Mouse (Mus musculus) midbrain, embryonic 10.5 days (tissue): ENCODE data around the gene Srpk2. TPM values are rescaled to one million over a fixed set of nuclear protein-coding genes. Genes with fewer than 3 reads are reported as not detected.

ENCODE experiments used
- DNase-seq: peaks from one replicate; pipeline ENCODE4 v3.0.0-alpha.2; 2017; ENCODE audit warnings: low spot score
- H3K27ac ChIP-seq: fragments of 300-500 bp; sonication (generic); replicated peaks from 2 replicates; pipeline ENCODE4 v1.5.1; 2016; ENCODE audit warnings: mild to moderate bottlenecking
- H3K27me3 ChIP-seq: fragments of 300-500 bp; sonication (generic); 2 replicates; pipeline ENCODE4 v1.6.1; 2016; ENCODE audit warnings: low read depth, mild to moderate bottlenecking; ENCODE audit not compliant: poor library complexity, severe bottlenecking
- H3K36me3 ChIP-seq: fragments of 300-500 bp; sonication (generic); 2 replicates; pipeline ENCODE4 v1.6.1; 2016; ENCODE audit warnings: mild to moderate bottlenecking, moderate library complexity
- H3K4me1 ChIP-seq: fragments of 300-500 bp; sonication (generic); 2 replicates; pipeline ENCODE4 v1.6.1; 2016
- H3K4me3 ChIP-seq: fragments of 300-500 bp; sonication (generic); 2 replicates; pipeline ENCODE4 v1.5.1; 2016; ENCODE audit warnings: mild to moderate bottlenecking, moderate library complexity
- H3K9me3 ChIP-seq: fragments of 300-500 bp; sonication (generic); replicated peaks from 2 replicates; pipeline ENCODE4 v1.6.1; 2016; ENCODE audit warnings: mild to moderate bottlenecking
- WGBS: fragments of 180-500 bp; shearing (Covaris S2); methylation state at CpG from one replicate; pipeline ENCODE4 v1.1.7; 2016; 5-methylcytosine and 5-hydroxymethylcytosine counted together
- polyA plus RNA-seq: library from polyadenylated mRNA; unstranded; fragments of >200 nt; fragmentation: Nextera tagmentation; extraction: Ambion mirVana; gene quantifications from 2 replicates; pipeline ENCODE4 v1.2.1, GENCODE M21; 2016

Srpk2 gene
- polyA plus RNA-seq, 1 experiment from 2014 or later = 47.9 TPM

DNA sequence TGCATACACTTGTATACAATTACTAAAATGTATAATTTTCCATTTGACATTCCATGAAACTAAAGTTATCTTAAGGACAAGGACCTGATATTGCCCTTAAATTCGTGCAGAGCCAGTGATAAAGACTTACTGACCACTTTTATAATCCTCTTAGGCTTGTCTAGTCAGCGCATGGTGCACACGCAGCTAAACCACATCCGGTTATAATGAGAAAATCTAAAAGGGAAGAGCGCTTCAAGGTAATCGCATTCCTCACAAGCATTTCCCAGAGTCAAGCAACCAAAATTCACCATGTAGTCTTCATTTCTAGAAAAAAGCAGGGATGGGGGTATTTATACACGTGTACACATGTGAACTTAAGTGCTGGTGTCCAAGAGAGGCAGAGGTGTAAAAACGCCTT lies 63.8 kb downstream of the Srpk2 start:
- H3K4me1 ChIP-seq = peaks cover 9% of the 10 kb centered on the region
- no peak overlapping the region for H3K4me3 ChIP-seq
- 86% methylated on average over 8 of the region's 8 CpGs for WGBS
- no peaks in the 10 kb centered on the region for H3K9me3 ChIP-seq
- H3K36me3 ChIP-seq = no peaks in the 10 kb centered on the region
- H3K27ac ChIP-seq = no peak overlapping the region
- DNase-seq = no peak
- H3K27me3 ChIP-seq = no peaks in the 10 kb centered on the region

DNA sequence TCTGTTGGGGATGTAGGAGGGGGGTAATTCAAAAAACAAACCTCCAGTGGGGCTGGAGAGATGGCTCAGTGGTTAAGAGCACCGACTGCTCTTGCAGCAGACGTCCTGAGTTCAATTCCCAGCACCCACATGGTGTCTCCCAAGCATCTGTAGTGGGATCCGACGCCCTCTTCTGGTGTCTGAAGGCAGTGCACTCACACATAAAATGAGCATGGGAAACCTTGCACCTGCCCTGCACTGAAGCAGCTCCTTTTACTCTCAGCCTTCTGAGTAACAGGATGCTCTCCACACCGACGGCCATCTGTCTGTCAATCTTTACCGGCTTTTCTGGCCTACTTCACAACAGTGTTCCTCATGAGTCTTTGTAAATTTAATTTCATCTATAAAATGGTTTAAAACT lies 65.8 kb downstream of the Srpk2 start:
- H3K4me3 ChIP-seq = no peak overlapping the region
- no peak for DNase-seq
- 93% methylated on average over 7 of the region's 7 CpGs for WGBS
- no peaks in the 10 kb centered on the region for H3K9me3 ChIP-seq
- H3K36me3 ChIP-seq = no peaks in the 10 kb centered on the region
- no peak overlapping the region for H3K27ac ChIP-seq
- peaks cover 20% of the 10 kb centered on the region for H3K4me1 ChIP-seq
- H3K27me3 ChIP-seq = no peaks in the 10 kb centered on the region

- Histone ChIP-seq H3K9me3 (no peaks in the 10 kb centered on the region), H3K27me3 (no peaks in the 10 kb centered on the region), H3K36me3 (no peaks in the 10 kb centered on the region), H3K27ac (peak overlapping the region; percentile 84), H3K4me3 (peak overlapping the region; percentile 54), H3K4me1 (peaks cover 20% of the 10 kb centered on the region)
- WGBS = 68% methylated on average over 5 of the region's 5 CpGs
- DNase-seq = peak; percentile 27
Measured at GRCm38 (mm10) chr5:23617104-23617415, 67.4 kb downstream of the Srpk2 start.

DNA sequence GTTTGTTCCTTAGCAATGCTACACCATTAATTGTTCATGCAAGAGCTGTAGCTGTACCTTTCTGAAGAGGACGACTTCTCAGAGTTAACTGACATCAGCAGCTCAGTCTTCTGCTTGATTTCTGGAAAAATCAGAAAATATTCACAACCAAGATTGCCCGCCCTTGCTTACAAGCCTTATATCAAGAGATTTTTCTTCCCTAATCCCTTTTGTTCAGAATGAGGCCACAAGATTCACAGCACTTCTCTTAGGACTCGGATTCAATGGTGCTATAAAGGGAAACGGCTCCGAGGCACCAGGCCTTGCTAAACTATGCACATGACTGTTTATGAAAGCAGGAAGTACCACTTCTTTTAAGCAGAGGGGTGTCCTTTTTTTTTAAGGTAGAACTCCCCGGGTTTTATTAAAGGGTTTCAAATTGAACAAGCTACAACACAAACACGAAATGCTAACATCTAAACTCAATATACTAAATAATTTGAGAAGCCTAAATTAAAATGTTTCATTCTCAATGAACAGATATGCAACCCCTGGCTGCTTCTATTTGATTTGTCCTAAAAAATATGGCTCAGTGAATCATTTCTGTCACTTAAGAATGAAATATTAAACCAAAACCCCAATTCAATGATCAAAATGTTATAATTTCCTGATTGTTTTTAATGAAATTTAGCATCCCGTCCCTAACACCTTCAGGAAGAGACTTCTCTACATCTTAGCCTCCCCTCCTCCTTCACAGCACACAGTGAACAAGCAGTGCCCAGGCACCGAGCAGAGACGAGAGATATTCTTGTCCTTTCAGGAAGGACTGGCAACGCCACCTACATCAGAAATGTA lies 67.9 kb downstream of the Srpk2 start:
- DNase-seq = peak; percentile 30

DNA sequence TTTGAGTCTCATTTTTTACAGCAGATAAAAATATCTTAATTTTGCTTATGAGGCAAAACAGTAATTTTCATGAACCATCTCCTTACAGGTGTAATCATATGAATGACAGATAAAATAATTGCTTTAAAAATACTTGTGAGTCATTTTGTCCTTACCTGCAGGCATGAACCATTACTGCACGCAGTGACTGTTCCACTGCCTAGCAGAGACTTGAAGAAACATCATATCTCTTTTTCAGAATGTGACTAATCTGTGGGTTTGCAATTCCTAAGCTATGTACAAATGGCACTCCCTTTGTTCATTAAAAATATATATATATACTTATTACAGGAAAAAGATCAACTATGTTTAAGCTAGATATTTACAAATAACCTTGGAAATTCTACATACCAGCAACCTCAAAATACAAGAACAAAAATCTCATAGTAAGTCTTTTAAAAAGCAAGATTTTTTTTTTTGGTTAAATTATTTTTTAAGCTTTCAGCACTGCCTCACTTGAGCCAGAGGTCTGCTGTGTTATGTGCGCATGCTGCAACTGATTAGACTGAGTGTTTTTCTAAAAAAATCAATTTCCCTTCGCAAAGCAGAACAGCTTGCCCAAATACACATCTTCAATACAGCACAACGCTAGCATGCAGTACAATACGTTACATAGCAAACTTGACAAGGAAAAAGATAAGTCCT lies 68.7 kb downstream of the Srpk2 start:
- DNase-seq = no peak
- 78% methylated on average over 5 of the region's 5 CpGs for WGBS
- Histone ChIP-seq H3K36me3 (no peaks in the 10 kb centered on the region), H3K27me3 (no peaks in the 10 kb centered on the region), H3K9me3 (no peaks in the 10 kb centered on the region), H3K27ac (peak overlapping the region; percentile 84), H3K4me1 (peaks cover 20% of the 10 kb centered on the region), H3K4me3 (peak overlapping the region; percentile 54)

More for the DNA sequence above, 67.9 kb downstream of the Srpk2 start:
- Histone ChIP-seq H3K4me3 (peak overlapping the region; percentile 54), H3K27me3 (no peaks in the 10 kb centered on the region), H3K9me3 (no peaks in the 10 kb centered on the region), H3K4me1 (peaks cover 20% of the 10 kb centered on the region), H3K36me3 (no peaks in the 10 kb centered on the region), H3K27ac (peak overlapping the region; percentile 84)
- 26% methylated on average over 11 of the region's 11 CpGs for WGBS

GRCm38 (mm10) chr5:23612856-23613255 lies 71.6 kb downstream of the Srpk2 start:
- Histone ChIP-seq H3K27me3 (no peaks in the 10 kb centered on the region), H3K36me3 (no peaks in the 10 kb centered on the region), H3K4me3 (no peak overlapping the region), H3K27ac (no peak overlapping the region), H3K9me3 (no peaks in the 10 kb centered on the region), H3K4me1 (peaks cover 20% of the 10 kb centered on the region)
- no peak for DNase-seq
- WGBS = 90% methylated on average over 3 of the region's 3 CpGs

GRCm38 (mm10) chr5:23604036-23604705 lies 80.2 kb downstream of the Srpk2 start:
- 84% methylated on average over 7 of the region's 7 CpGs for WGBS
- no peak overlapping the region for H3K27ac ChIP-seq

DNA sequence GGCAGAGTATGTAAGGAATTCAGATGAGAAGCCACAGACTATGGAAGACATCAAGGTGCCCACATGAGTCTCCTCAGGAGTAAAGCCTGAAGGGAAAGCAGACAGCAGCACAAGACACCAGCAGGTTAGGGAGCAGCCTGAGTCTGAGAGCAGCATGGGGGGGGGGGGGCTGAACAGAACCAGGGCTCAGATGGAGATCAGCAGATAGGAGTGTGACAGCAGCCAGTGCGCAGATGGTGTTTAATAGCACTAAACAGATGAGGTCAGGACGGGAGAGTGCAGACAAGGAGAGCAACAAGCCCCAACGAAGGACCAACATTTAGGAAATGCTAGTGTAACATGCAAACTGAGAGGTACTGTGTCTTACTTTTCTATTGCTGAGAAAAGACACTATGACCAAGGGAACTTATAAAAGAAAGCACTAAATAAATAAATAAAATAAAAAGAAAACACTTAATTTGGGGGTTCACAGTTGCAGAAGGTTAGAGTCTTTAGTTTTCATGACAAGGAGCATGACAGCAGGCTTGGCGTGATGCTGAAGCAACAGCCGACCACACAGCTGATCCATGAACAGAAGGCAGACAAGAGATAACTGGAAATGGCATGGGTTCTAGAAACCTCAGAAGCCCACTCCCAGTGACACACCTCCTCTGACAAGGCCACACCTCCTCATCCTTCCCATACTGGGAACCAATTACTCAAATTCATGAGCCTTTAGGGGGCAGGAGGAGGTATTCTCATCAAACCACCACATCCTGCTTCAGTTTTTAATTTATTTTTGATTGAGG lies 84.5 kb downstream of the Srpk2 start:
- Histone ChIP-seq H3K27ac (no peak overlapping the region), H3K4me1 (peaks cover 6% of the 10 kb centered on the region; the same call in 1 of the 2 replicates), H3K9me3 (no peaks in the 10 kb centered on the region), H3K27me3 (no peaks in the 10 kb centered on the region), H3K36me3 (no peaks in the 10 kb centered on the region), H3K4me3 (no peak overlapping the region)
- DNase-seq = no peak
- WGBS = 88% methylated on average over 5 of the region's 5 CpGs

More at GRCm38 (mm10) chr5:23604036-23604705, 80.2 kb downstream of the Srpk2 start:
- Histone ChIP-seq H3K36me3 (no peaks in the 10 kb centered on the region), H3K4me3 (no peak overlapping the region), H3K27me3 (no peaks in the 10 kb centered on the region), H3K9me3 (no peaks in the 10 kb centered on the region), H3K4me1 (no peaks in the 10 kb centered on the region)
- no peak for DNase-seq

- Histone ChIP-seq H3K4me3 (no peak overlapping the region), H3K27me3 (no peaks in the 10 kb centered on the region), H3K9me3 (no peaks in the 10 kb centered on the region), H3K4me1 (peaks cover 6% of the 10 kb centered on the region; the same call in 1 of the 2 replicates), H3K27ac (no peak overlapping the region), H3K36me3 (no peaks in the 10 kb centered on the region)
- WGBS = 88% methylated on average over 3 of the region's 3 CpGs
- DNase-seq = no peak
Measured at GRCm38 (mm10) chr5:23599171-23599570, 85.2 kb downstream of the Srpk2 start.

- Histone ChIP-seq H3K4me1 (peaks cover 6% of the 10 kb centered on the region; the same call in 1 of the 2 replicates), H3K4me3 (no peak overlapping the region), H3K36me3 (no peaks in the 10 kb centered on the region), H3K27ac (no peak overlapping the region), H3K27me3 (no peaks in the 10 kb centered on the region), H3K9me3 (no peaks in the 10 kb centered on the region)
- WGBS = 82% methylated on average over 12 of the region's 12 CpGs
- DNase-seq = no peak
Measured at GRCm38 (mm10) chr5:23598491-23598890, 85.9 kb downstream of the Srpk2 start.

- Histone ChIP-seq H3K27ac (no peak overlapping the region), H3K9me3 (no peaks in the 10 kb centered on the region), H3K4me3 (no peak overlapping the region), H3K27me3 (no peaks in the 10 kb centered on the region), H3K4me1 (peaks cover 6% of the 10 kb centered on the region; the same call in 1 of the 2 replicates), H3K36me3 (no peaks in the 10 kb centered on the region)
- DNase-seq = no peak
- WGBS = 88% methylated on average over 1 of the region's 1 CpGs
Measured at GRCm38 (mm10) chr5:23597999-23598398, 86.4 kb downstream of the Srpk2 start.

- no peak for DNase-seq
- WGBS = 86% methylated on average over 8 of the region's 8 CpGs
- H3K36me3 ChIP-seq = no peaks in the 10 kb centered on the region
- H3K27ac ChIP-seq = no peak overlapping the region
- no peak overlapping the region for H3K4me3 ChIP-seq
- peaks cover 6% of the 10 kb centered on the region; the same call in 1 of the 2 replicates for H3K4me1 ChIP-seq
- no peaks in the 10 kb centered on the region for H3K9me3 ChIP-seq
- no peaks in the 10 kb centered on the region for H3K27me3 ChIP-seq
Measured at GRCm38 (mm10) chr5:23597260-23597864, 87.1 kb downstream of the Srpk2 start.
